20 mouse cellular contexts compared by ENCODE assay signal in the genomic region with DNA sequence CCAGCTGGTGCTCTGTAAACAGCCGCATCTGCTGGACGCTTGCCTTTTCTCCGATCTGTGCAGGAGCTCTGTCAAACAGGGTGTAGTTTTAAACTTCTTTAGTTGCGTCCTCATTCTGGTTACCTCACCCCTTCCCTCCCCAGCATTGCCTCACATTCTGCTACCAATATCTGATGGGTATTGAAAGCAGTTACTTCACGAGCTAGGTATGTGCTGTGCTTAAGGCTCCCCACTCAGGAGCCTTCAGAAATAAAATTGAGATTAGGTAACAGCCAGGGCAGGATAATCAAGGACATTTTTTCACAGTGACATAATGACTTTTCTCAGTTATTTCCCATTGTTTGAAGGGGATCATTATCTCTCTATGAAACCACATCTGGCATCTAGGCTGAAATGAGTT. TPM values are rescaled to one million over a fixed set of nuclear protein-coding genes. Genes with fewer than 3 reads are reported as not detected.
A peak's percentile ranks its signal among the peaks of the same experiment; 100 is the strongest.
DNase-seq lines count a peak whose midpoint lies in the region; ATAC-seq and TF ChIP-seq lines count a peak whose summit lies in the region.
"Had no signal": no experiment of that assay in that cellular context is flagged by ENCODE, and none has a peak within 500 bp of the region (broad histone marks: within the 10 kb centered on the region; RNA-seq: fewer than 3 reads in every experiment).

No protein-coding gene starts in this region.

- no peak for DNase-seq in forebrain, embryonic 10.5 days (ENCODE audit: extremely low spot score, low spot score)
- DNase-seq in heart, adult 11 months, result no peak
- DNase-seq in lung, postnatal 0 days (ENCODE audit: low spot score), result peak; percentile 54
- no peak for DNase-seq in lung, postnatal 4 days
- DNase-seq in limb, embryonic 14.5 days (ENCODE audit: low spot score), result peak; percentile 27
- no peak for DNase-seq in MN1 (ENCODE audit: low spot score)
- DNase-seq: embryo, embryonic 11 days; forebrain, postnatal 0 days; left cerebral cortex, postnatal 4 days; right cerebral cortex, postnatal 25 days; thymus, postnatal 36 days had no signal

- peak overlapping the region; percentile 48; the same call in 1 of the 2 replicates for H3K27ac ChIP-seq in forebrain, embryonic 10.5 days
- no peak overlapping the region for H3K27ac ChIP-seq in forebrain, embryonic 12.5 days
- H3K27ac ChIP-seq in heart, embryonic 15.5 days, result peak overlapping the region; percentile 40
- H3K27ac ChIP-seq in lung, postnatal 0 days (ENCODE audit: low read length), result no peak overlapping the region
- no peak overlapping the region; the same call in 1 of the 2 replicates for H3K27ac ChIP-seq in limb, embryonic 14.5 days (replicated peaks; ENCODE audit: low read depth, low read length)
- H3K27ac ChIP-seq: liver, embryonic 15.5 days; macrophage; neural tube, embryonic 15.5 days had no signal

- H3K4me3 ChIP-seq in forebrain, embryonic 10.5 days, result no peak overlapping the region
- H3K4me3 ChIP-seq in forebrain, embryonic 12.5 days (replicated peaks), result no peak overlapping the region
- no peak overlapping the region for H3K4me3 ChIP-seq in heart, embryonic 15.5 days
- no peak overlapping the region for H3K4me3 ChIP-seq in lung, postnatal 0 days (ENCODE audit: low read depth, low read length)
- no peak overlapping the region for H3K4me3 ChIP-seq in limb, embryonic 14.5 days (replicated peaks; ENCODE audit: low read length)
- H3K4me3 ChIP-seq: liver, embryonic 15.5 days; neural tube, embryonic 15.5 days had no signal

- no peak for ATAC-seq in forebrain, embryonic 12.5 days (ENCODE audit: low FRiP score)
- ATAC-seq in heart, embryonic 15.5 days (replicated peaks; ENCODE audit: insufficient number of reproducible peaks, insufficient read depth, low FRiP score, low read depth), result no peak
- peak; percentile 53; the same call in 1 of the 2 replicates for ATAC-seq in lung, postnatal 0 days
- ATAC-seq in limb, embryonic 14.5 days (ENCODE audit: low FRiP score, low read depth), result no peak
- ATAC-seq: CD4-positive, CD25-positive, alpha-beta regulatory T cell, adult 4 months; forebrain, postnatal 0 days; intestine, postnatal 0 days had no signal

- H3K9ac ChIP-seq in forebrain, embryonic 12.5 days, result no peak overlapping the region
- peak overlapping the region; percentile 19; the same call in 1 of the 2 replicates for H3K9ac ChIP-seq in heart, embryonic 15.5 days
- no peak overlapping the region for H3K9ac ChIP-seq in lung, postnatal 0 days (replicated peaks; ENCODE audit: low read depth)
- no peak overlapping the region for H3K9ac ChIP-seq in limb, embryonic 14.5 days (ENCODE audit: low read depth, low read length, severe bottlenecking)
- H3K9ac ChIP-seq: forebrain, postnatal 0 days; liver, embryonic 15.5 days; neural tube, embryonic 15.5 days had no signal

- TF ChIP-seq EP300 in lung, postnatal 0 days (IDR thresholded peaks at IDR 0.05), result no peak

- TF ChIP-seq CTCF in lung, postnatal 0 days (IDR thresholded peaks at IDR 0.05), result no peak

- H3K36me3 ChIP-seq in forebrain, embryonic 10.5 days (replicated peaks), result no peaks in the 10 kb centered on the region
- H3K36me3 ChIP-seq in forebrain, embryonic 12.5 days (replicated peaks), result no peaks in the 10 kb centered on the region
- no peaks in the 10 kb centered on the region for H3K36me3 ChIP-seq in heart, embryonic 15.5 days
- no peaks in the 10 kb centered on the region for H3K36me3 ChIP-seq in lung, postnatal 0 days (ENCODE audit: insufficient read depth, low read length)
- H3K36me3 ChIP-seq in limb, embryonic 14.5 days (ENCODE audit: control insufficient read depth, insufficient read depth, low read length), result no peaks in the 10 kb centered on the region
- H3K36me3 ChIP-seq: G1E; liver, embryonic 15.5 days; neural tube, embryonic 15.5 days had no signal

- H3K4me2 ChIP-seq in forebrain, embryonic 12.5 days, result no peak overlapping the region
- H3K4me2 ChIP-seq in heart, embryonic 15.5 days, result no peak overlapping the region
- H3K4me2 ChIP-seq in lung, postnatal 0 days (replicated peaks; ENCODE audit: low read depth, low read length), result no peak overlapping the region
- no peak overlapping the region for H3K4me2 ChIP-seq in limb, embryonic 14.5 days (replicated peaks; ENCODE audit: low read depth, low read length, severe bottlenecking)
- H3K4me2 ChIP-seq: liver, embryonic 15.5 days; midbrain, embryonic 11.5 days; neural tube, embryonic 15.5 days had no signal

- H3K27me3 ChIP-seq in forebrain, embryonic 10.5 days (ENCODE audit: poor library complexity, severe bottlenecking), result no peaks in the 10 kb centered on the region
- 0 out of 2 replicates have a peak, but pooled peaks cover 2% of the 10 kb centered on the region for H3K27me3 ChIP-seq in forebrain, embryonic 12.5 days
- H3K27me3 ChIP-seq in heart, embryonic 15.5 days, result no peaks in the 10 kb centered on the region
- H3K27me3 ChIP-seq in lung, postnatal 0 days (replicated peaks; ENCODE audit: insufficient read depth, low read length), result no peaks in the 10 kb centered on the region
- H3K27me3 ChIP-seq in limb, embryonic 14.5 days (ENCODE audit: control insufficient read depth, insufficient read depth, low read length), result no peaks in the 10 kb centered on the region
- H3K27me3 ChIP-seq: liver, embryonic 15.5 days; neural tube, embryonic 15.5 days had no signal

- no peaks in the 10 kb centered on the region for H3K9me3 ChIP-seq in forebrain, embryonic 10.5 days
- H3K9me3 ChIP-seq in forebrain, embryonic 12.5 days, result no peaks in the 10 kb centered on the region
- H3K9me3 ChIP-seq in heart, embryonic 15.5 days (replicated peaks), result no peaks in the 10 kb centered on the region
- no peaks in the 10 kb centered on the region for H3K9me3 ChIP-seq in lung, postnatal 0 days (ENCODE audit: low read length)
- H3K9me3 ChIP-seq in limb, embryonic 14.5 days (ENCODE audit: control insufficient read depth, low read length), result no peaks in the 10 kb centered on the region
- H3K9me3 ChIP-seq: G1E; liver, embryonic 15.5 days; neural tube, embryonic 15.5 days had no signal

- peaks cover 30% of the 10 kb centered on the region for H3K4me1 ChIP-seq in forebrain, embryonic 10.5 days
- H3K4me1 ChIP-seq in forebrain, embryonic 12.5 days, result peaks cover 10% of the 10 kb centered on the region
- peaks cover 34% of the 10 kb centered on the region for H3K4me1 ChIP-seq in heart, embryonic 15.5 days (replicated peaks)
- H3K4me1 ChIP-seq in lung, postnatal 0 days (ENCODE audit: insufficient read depth, low read depth, low read length), result no peaks in the 10 kb centered on the region
- peaks cover 16% of the 10 kb centered on the region for H3K4me1 ChIP-seq in limb, embryonic 14.5 days (ENCODE audit: control insufficient read depth, insufficient read depth, low read length)
- H3K4me1 ChIP-seq: liver, embryonic 15.5 days had no signal

- TF ChIP-seq POLR2A in limb, embryonic 14.5 days (IDR thresholded peaks at IDR 0.05; ENCODE audit: borderline replicate concordance, extremely low read depth, insufficient read depth, insufficient read length), result no peak

- 62% methylated on average over 5 of the region's 5 CpGs for WGBS in forebrain, embryonic 10.5 days
- WGBS in forebrain, embryonic 12.5 days, result 54% methylated on average over 5 of the region's 5 CpGs
- WGBS in heart, embryonic 15.5 days, result 21% methylated on average over 5 of the region's 5 CpGs
- 30% methylated on average over 5 of the region's 5 CpGs for WGBS in lung, postnatal 0 days
- 19% methylated on average over 5 of the region's 5 CpGs for WGBS in limb, embryonic 14.5 days

RNA-seq across cellular contexts. Expression of a gene that starts 23.9 kb away (rescaled TPM):
- 4.9 and 5.6 TPM in 2 replicates for polyA plus RNA-seq in forebrain, embryonic 10.5 days (2016; fragmentation: Nextera tagmentation; extraction: Ambion mirVana)
- polyA plus RNA-seq in forebrain, embryonic 12.5 days (2016; fragmentation: Nextera tagmentation; extraction: Ambion mirVana), result 24.7 and 25.5 TPM in 2 replicates
- 8.6 and 12.4 TPM in 2 replicates for polyA plus RNA-seq in heart, embryonic 15.5 days (2015; fragmentation: Nextera tagmentation; extraction: Ambion mirVana)
- polyA plus RNA-seq in lung, postnatal 0 days (2015; fragmentation: Nextera tagmentation; extraction: Ambion mirVana), result 4.0 and 5.5 TPM in 2 replicates
- polyA plus RNA-seq in limb, embryonic 14.5 days (2012; rRNA removed), result 30.4 and 36.7 TPM in 2 replicates
- 14.8 and 17.4 TPM in 2 replicates for polyA plus RNA-seq in limb, embryonic 14.5 days (2014; fragmentation: Nextera tagmentation; extraction: Ambion mirVana)
- polyA plus RNA-seq: CD4-positive, CD25-positive, alpha-beta regulatory T cell, adult 4 months; macrophage had no signal

Comparison
In these comparisons a context has a peak if more than half of its experiments do, and no peak if none do; other contexts are left out.
1. DNase-seq: peak in lung, postnatal 0 days (single experiment) and limb, embryonic 14.5 days (single experiment); none in forebrain, embryonic 10.5 days (single experiment), heart, adult 11 months (single experiment), lung, postnatal 4 days (0 of 2) and MN1 (single experiment).
2. H3K27ac ChIP-seq: peak in forebrain, embryonic 10.5 days (single experiment) and heart, embryonic 15.5 days (single experiment); none in forebrain, embryonic 12.5 days (single experiment), lung, postnatal 0 days (single experiment) and limb, embryonic 14.5 days (single experiment).